Mouse (Mus musculus) telencephalon, adult 2 months (tissue): ENCODE results near the gene Pgk1.

Experiments
- DNase-seq: peaks from one replicate; pipeline ENCODE4 v3.0.0-alpha.2; 2011; ENCODE audit warnings: low read depth, low spot score

Pgk1 gene

DNA sequence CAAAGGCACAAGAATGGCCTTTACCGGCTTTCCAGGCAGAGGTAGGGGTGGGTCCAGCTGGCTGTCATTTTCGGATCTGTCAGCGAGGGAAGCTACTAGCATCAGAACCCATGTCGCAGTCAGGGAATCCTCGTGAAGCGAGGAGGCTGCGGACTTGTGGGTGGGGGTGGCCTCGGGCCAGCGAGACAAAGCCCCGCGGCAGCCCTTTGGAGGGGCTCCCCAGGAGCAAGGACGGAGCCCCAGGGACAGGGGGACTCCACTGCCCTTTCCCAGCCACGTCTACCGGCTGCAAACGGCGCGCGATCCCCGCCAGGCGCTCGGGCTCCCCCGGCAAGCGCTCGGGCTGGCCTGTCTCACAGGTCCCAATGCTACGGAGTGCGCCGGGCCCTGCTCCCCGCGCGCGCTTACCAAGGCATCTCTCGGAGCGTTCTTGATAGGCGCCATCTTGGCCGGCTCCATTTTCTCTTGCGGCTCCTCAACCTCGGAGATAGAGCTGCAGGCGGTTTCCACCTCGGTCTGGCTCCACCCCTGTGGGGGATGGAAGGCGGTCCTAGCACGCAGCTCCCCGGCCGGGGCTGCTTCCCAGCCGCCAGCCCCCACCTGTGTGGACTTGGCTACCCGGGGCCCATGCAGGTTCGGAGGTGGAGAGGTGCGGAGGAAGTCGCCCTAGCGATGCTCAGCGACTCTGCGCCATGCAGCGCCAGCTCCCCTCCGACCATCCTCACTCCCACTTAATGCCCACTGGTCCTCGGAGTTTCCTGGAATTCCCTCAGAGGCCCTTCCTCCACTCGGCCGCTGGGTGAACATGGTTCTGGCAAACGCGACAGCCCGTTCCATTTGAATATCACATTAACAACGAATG lies 32.5 kb downstream of the Pgk1 start:
- DNase-seq, result peak; percentile 58

- no peak for DNase-seq
Measured at GRCm38 (mm10) chrX:106221058-106221457, 34.2 kb downstream of the Pgk1 start, which contains the start of gene Taf9b. TSS of gene Taf9b (minus strand) at chrX:106221158.
